Mouse (Mus musculus) spleen, adult 2 months (tissue): ENCODE results near the gene Tas2r134. TPM values are rescaled to one million over a fixed set of nuclear protein-coding genes. Genes with fewer than 3 reads are reported as not detected.

ENCODE experiments used
- DNase-seq, 2 experiments: peaks; one replicate each; pipeline versions ENCODE4 v3.0.0 to v3.0.0-alpha.2; 2012 to 2021; ENCODE audit warnings: low spot score in 2 of 2, low read depth in 1 of 2
- H3K27ac ChIP-seq: fragments of 200-500 bp; 2 replicates; pipeline ENCODE4 v1.5.1; 2012; ENCODE audit warnings: low read length, inconsistent platforms; ENCODE audit not compliant: insufficient read depth
- H3K27me3 ChIP-seq: fragments of 200-500 bp; 2 replicates; pipeline ENCODE4 v1.6.1; 2012; ENCODE audit warnings: mild to moderate bottlenecking, moderate library complexity, low read length, inconsistent platforms; ENCODE audit not compliant: control insufficient read depth, insufficient read depth
- H3K36me3 ChIP-seq: fragments of 200-500 bp; 2 replicates; pipeline ENCODE4 v1.6.1; 2012; ENCODE audit warnings: mild to moderate bottlenecking, low read length, inconsistent platforms; ENCODE audit not compliant: control insufficient read depth, insufficient read depth
- H3K4me1 ChIP-seq: fragments of 200-500 bp; 2 replicates; pipeline ENCODE4 v1.6.1; 2011; ENCODE audit warnings: inconsistent platforms; ENCODE audit not compliant: control insufficient read depth, insufficient read depth, insufficient read length
- H3K4me3 ChIP-seq: fragments of 200-500 bp; 2 replicates; pipeline ENCODE4 v1.5.1; 2011; ENCODE audit warnings: mild to moderate bottlenecking, inconsistent platforms; ENCODE audit not compliant: insufficient read depth, insufficient read length; ENCODE audit errors: extremely low read depth
- CTCF ChIP-seq: fragments of 200-500 bp; IDR thresholded peaks from 2 replicates; pipeline ENCODE4 v1.5.1; 2011; ENCODE audit warnings: mild to moderate bottlenecking, inconsistent platforms; ENCODE audit not compliant: insufficient read depth, insufficient read length, insufficient replicate concordance; ENCODE audit errors: extremely low read depth
- POLR2A ChIP-seq: fragments of 200-500 bp; IDR thresholded peaks from 2 replicates; pipeline ENCODE4 v1.6.1; 2011; ENCODE audit warnings: low read depth, low read length, inconsistent platforms
- WGBS: fragments of 180-500 bp; shearing (Covaris S2); methylation state at CpG from one replicate; pipeline ENCODE4 v1.1.7; 2018; 5-methylcytosine and 5-hydroxymethylcytosine counted together
- polyA plus RNA-seq: library from polyadenylated mRNA; depleted of rRNA; stranded (reverse); fragments of >200 nt; gene quantifications from 2 replicates; pipeline ENCODE4 v1.2.3, GENCODE M21; 2012

The Tas2r134 gene
- polyA plus RNA-seq, 1 experiment = not detected

DNA sequence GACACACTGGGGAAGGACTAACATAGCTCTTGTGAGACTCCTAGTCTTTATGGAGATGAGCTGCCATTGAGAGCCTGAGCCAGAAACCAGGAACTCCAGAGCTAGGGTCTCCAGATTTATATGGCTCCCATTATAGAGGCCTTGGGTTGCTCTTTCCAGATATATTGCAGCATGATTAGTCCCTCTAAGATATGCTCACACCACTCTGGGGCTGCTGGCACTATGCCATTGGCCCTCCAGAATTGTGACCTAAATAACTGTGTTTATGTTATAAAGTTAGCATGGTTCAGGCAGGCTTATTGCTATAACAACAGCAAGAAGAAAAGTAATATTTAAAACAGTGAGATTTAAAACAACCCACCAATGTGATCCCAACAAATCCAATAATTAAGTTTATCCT is 35.2 kb upstream of the Tas2r134 start:
- TF ChIP-seq CTCF = no peak
- TF ChIP-seq POLR2A = no peak
- Histone ChIP-seq H3K4me1 (no peaks in the 10 kb centered on the region), H3K36me3 (no peaks in the 10 kb centered on the region), H3K27me3 (no peaks in the 10 kb centered on the region), H3K27ac (no peak overlapping the region), H3K4me3 (no peak overlapping the region)
- DNase-seq = no peak

DNA sequence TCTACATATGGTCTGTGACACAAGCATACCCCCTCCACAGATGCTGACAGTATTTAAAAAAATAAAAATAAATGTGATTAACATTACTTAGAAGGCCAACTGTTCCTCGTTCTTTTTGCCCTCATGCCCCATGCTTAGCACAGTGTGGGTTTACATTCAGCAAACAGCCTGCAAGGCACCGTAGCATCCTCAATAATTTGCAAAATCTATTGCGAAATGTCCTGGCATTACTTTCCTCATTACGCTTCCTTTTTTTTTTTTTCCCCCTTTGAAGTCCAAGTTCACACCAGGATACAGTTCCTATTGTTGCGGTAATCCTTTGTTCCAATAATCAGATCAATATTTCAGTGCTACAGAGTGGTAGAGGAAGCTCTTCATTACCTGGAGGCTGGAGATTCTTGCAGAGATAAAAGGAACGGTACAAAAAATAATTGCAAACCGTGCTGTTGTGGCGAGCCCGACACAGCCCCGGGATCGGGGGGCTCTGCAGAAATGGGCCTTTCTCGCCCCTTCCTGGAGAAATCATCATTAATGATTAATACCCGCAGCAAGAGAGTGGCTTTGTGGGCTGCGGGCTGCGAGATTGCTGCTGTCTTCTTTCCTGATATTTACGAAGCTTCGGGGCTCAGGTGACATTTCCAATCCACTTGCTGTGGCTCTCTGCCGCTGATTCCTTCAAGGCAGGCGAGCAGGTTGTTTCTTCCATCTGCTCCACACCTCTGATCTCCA is 27.7 kb upstream of the Tas2r134 start:
- Histone ChIP-seq H3K27ac (no peak overlapping the region), H3K27me3 (no peaks in the 10 kb centered on the region), H3K4me3 (no peak overlapping the region), H3K4me1 (no peaks in the 10 kb centered on the region; the same call in 1 of the 2 replicates), H3K36me3 (no peaks in the 10 kb centered on the region)
- WGBS = 75% methylated on average over 19 of the region's 19 CpGs
- no peak for DNase-seq
- no peak for TF ChIP-seq POLR2A
- TF ChIP-seq CTCF = no peak

GRCm38 (mm10) chr2:51600202-51600487 is 27.2 kb upstream of the Tas2r134 start:
- no peaks in the 10 kb centered on the region for H3K27me3 ChIP-seq
- no peak for TF ChIP-seq CTCF
- TF ChIP-seq POLR2A = no peak
- DNase-seq = no peak
- no peak overlapping the region for H3K4me3 ChIP-seq
- no peak overlapping the region for H3K27ac ChIP-seq
- no peaks in the 10 kb centered on the region; the same call in 1 of the 2 replicates for H3K4me1 ChIP-seq
- H3K36me3 ChIP-seq = no peaks in the 10 kb centered on the region
- 39% methylated on average over 3 of the region's 3 CpGs for WGBS

DNA sequence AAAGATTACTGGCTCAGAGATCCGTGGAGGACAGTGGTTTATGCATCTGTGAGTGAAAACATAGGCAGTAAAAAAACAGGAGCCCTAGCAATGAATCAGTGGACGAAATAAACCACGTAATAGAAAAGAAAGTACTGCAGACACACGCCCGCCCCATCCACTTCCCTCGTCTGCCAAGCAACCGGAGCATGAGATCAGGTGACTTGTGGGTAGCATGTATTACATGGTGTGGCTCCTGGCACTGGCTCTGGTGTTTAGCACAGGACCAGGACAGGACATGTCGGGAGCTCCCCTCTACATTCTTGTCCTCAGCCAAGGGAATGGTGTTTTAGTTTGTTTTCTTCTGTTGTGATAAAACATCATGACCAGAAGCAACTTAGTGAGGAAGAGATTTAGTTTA is 26.4 kb upstream of the Tas2r134 start:
- WGBS = 40% methylated on average over 8 of the region's 8 CpGs
- no peak for DNase-seq
- H3K4me1 ChIP-seq = no peaks in the 10 kb centered on the region; the same call in 1 of the 2 replicates
- H3K4me3 ChIP-seq = no peak overlapping the region
- H3K36me3 ChIP-seq = no peaks in the 10 kb centered on the region
- H3K27me3 ChIP-seq = no peaks in the 10 kb centered on the region
- TF ChIP-seq POLR2A (no peak), CTCF (no peak)
- no peak overlapping the region for H3K27ac ChIP-seq

DNA sequence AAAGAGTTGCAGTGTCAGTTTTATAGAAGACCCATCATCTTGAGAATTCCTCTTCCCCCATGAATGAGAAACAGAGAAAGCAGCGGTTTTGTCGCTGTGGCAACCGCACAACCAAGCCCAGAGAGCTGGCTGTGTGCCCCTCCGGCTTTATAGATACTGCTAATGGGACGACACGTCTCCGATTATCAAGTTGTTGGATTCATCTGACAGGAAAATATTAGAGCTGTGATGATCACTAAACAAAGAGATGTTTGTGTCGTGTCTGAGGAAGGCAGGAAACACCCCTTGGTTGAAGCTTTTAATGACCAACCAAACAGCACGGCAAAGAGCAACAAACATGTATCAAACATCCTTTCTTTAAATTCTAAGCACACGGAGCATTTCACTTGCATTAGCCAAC is 17.0 kb upstream of the Tas2r134 start:
- H3K4me3 ChIP-seq = no peak overlapping the region
- DNase-seq = no peak
- H3K4me1 ChIP-seq = no peaks in the 10 kb centered on the region
- no peak overlapping the region for H3K27ac ChIP-seq
- WGBS = 80% methylated on average over 10 of the region's 10 CpGs
- no peak for TF ChIP-seq POLR2A
- TF ChIP-seq CTCF = no peak
- no peaks in the 10 kb centered on the region for H3K36me3 ChIP-seq
- H3K27me3 ChIP-seq = no peaks in the 10 kb centered on the region

- no peaks in the 10 kb centered on the region for H3K27me3 ChIP-seq
- 70% methylated on average over 2 of the region's 2 CpGs for WGBS
- TF ChIP-seq CTCF (no peak), POLR2A (no peak)
Measured at GRCm38 (mm10) chr2:51610897-51611296, 16.4 kb upstream of the Tas2r134 start.

GRCm38 (mm10) chr2:51613716-51614115 is 13.6 kb upstream of the Tas2r134 start:
- no peaks in the 10 kb centered on the region for H3K36me3 ChIP-seq
- no peak overlapping the region for H3K27ac ChIP-seq
- H3K27me3 ChIP-seq = no peaks in the 10 kb centered on the region
- no peak for DNase-seq
- no peaks in the 10 kb centered on the region for H3K4me1 ChIP-seq
- WGBS = 89% methylated on average over 4 of the region's 4 CpGs
- TF ChIP-seq POLR2A (no peak), CTCF (no peak)
- H3K4me3 ChIP-seq = no peak overlapping the region

More at GRCm38 (mm10) chr2:51610897-51611296, 16.4 kb upstream of the Tas2r134 start:
- Histone ChIP-seq H3K27ac (no peak overlapping the region), H3K4me1 (no peaks in the 10 kb centered on the region), H3K4me3 (no peak overlapping the region), H3K36me3 (no peaks in the 10 kb centered on the region)
- no peak for DNase-seq

DNA sequence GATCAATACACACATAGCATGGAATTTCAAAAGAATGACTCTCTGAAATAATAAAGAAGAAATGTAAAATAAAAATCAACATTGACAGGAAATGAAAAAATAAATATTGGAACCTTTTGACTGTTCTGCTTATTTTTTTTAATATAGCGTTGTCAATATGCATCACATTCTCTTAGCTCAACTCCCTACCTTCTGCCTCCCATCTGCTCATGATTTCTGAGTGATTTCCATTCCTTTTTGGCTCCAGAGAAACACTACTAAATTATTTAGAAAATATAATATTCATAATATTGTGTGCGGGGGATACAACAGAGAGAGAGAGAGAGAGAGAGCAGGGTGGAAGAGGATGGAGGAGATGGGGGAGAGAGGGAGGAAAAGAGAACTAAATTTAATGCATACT is 5.4 kb upstream of the Tas2r134 start:
- H3K36me3 ChIP-seq = no peaks in the 10 kb centered on the region
- 97% methylated on average over 2 of the region's 2 CpGs for WGBS
- no peaks in the 10 kb centered on the region for H3K27me3 ChIP-seq
- no peak for DNase-seq
- no peak for TF ChIP-seq POLR2A
- TF ChIP-seq CTCF = no peak
- no peak overlapping the region for H3K27ac ChIP-seq
- no peak overlapping the region for H3K4me3 ChIP-seq
- no peaks in the 10 kb centered on the region for H3K4me1 ChIP-seq
